Mouse (Mus musculus): Measurements from ENCODE around the gene Il18rap. TPM values are rescaled to one million over a fixed set of nuclear protein-coding genes. Genes with fewer than 3 reads are reported as not detected.
"Not testable (repeated sequence)": the region's sequence is repeated elsewhere in the genome, so short reads cannot be mapped to it uniquely, and the experiment has no call there.

The Il18rap gene
- polyA plus RNA-seq, 1 experiment from 2014 or later = 0.08 TPM

- WGBS = 40% methylated on average over 10 of the region's 10 CpGs
- H3K27me3 ChIP-seq = no peaks in the 10 kb centered on the region
Measured at GRCm38 (mm10) chr1:40547762-40548161, 32.6 kb downstream of the Il18rap start.

GRCm38 (mm10) chr1:40569374-40569773 lies 54.2 kb downstream of the Il18rap start:
- Histone ChIP-seq H3K4me2 (no peak overlapping the region), H3K9ac (no peak overlapping the region), H3K36me3 (no peaks in the 10 kb centered on the region), H3K27ac (no peak overlapping the region), H3K27me3 (no peaks in the 10 kb centered on the region), H3K9me3 (no peaks in the 10 kb centered on the region), H3K4me1 (replicated peaks) (no peaks in the 10 kb centered on the region), H3K4me3 (no peak overlapping the region)
- WGBS = 87% methylated on average over 4 of the region's 4 CpGs
- ATAC-seq (ENCODE audit: low FRiP score) = no peak

More at GRCm38 (mm10) chr1:40547762-40548161, 32.6 kb downstream of the Il18rap start:
- Histone ChIP-seq H3K4me2 (peak overlapping the region; percentile 13; the same call in 1 of the 2 replicates), H3K36me3 (no peaks in the 10 kb centered on the region), H3K4me1 (replicated peaks) (peaks cover 14% of the 10 kb centered on the region), H3K9me3 (no peaks in the 10 kb centered on the region), H3K4me3 (no peak overlapping the region), H3K27ac (peak overlapping the region; percentile 58; the same call in 1 of the 2 replicates), H3K9ac (no peak overlapping the region)
- ATAC-seq (ENCODE audit: low FRiP score) = peak; percentile 55

GRCm38 (mm10) chr1:40579784-40580183 lies 64.6 kb downstream of the Il18rap start, which contains the start of gene Slc9a4:
TSS of gene Slc9a4 (plus strand) at chr1:40580081.
- H3K9ac ChIP-seq = no peak within 1 kb of the TSS
- H3K36me3 ChIP-seq = no peaks in the 10 kb centered on the region
- ATAC-seq (ENCODE audit: low FRiP score) = no peak
- no peak within 1 kb of the TSS for H3K27ac ChIP-seq
- WGBS = 14% methylated on average over 7 of the region's 7 CpGs
- H3K4me3 ChIP-seq = no peak within 1 kb of the TSS
- no peaks in the 10 kb centered on the region for H3K9me3 ChIP-seq
- H3K4me1 ChIP-seq (replicated peaks) = 0 out of 2 replicates have a peak, but pooled peaks cover 2% of the 10 kb centered on the region
- H3K4me2 ChIP-seq = no peak within 1 kb of the TSS
- H3K27me3 ChIP-seq = no peaks in the 10 kb centered on the region; the same call in 1 of the 2 replicates

GRCm38 (mm10) chr1:40580269-40580668 lies 65.1 kb downstream of the Il18rap start:
- H3K9me3 ChIP-seq = no peaks in the 10 kb centered on the region
- H3K36me3 ChIP-seq = no peaks in the 10 kb centered on the region
- WGBS = 76% methylated on average over 14 of the region's 14 CpGs
- no peak overlapping the region for H3K9ac ChIP-seq
- no peaks in the 10 kb centered on the region; the same call in 1 of the 2 replicates for H3K27me3 ChIP-seq
- no peak overlapping the region for H3K27ac ChIP-seq
- H3K4me2 ChIP-seq = no peak overlapping the region
- no peak for ATAC-seq (ENCODE audit: low FRiP score)
- H3K4me3 ChIP-seq = no peak overlapping the region
- 0 out of 2 replicates have a peak, but pooled peaks cover 2% of the 10 kb centered on the region for H3K4me1 ChIP-seq (replicated peaks)

- Histone ChIP-seq H3K27me3 (no peaks in the 10 kb centered on the region), H3K4me3 (no peak overlapping the region), H3K36me3 (no peaks in the 10 kb centered on the region), H3K27ac (no peak overlapping the region), H3K9me3 (no peaks in the 10 kb centered on the region), H3K4me2 (no peak overlapping the region), H3K4me1 (replicated peaks) (no peaks in the 10 kb centered on the region), H3K9ac (no peak overlapping the region)
- ATAC-seq (ENCODE audit: low FRiP score) = no peak
- WGBS = 86% methylated on average over 5 of the region's 5 CpGs
Measured at GRCm38 (mm10) chr1:40586776-40587175, 71.6 kb downstream of the Il18rap start.

GRCm38 (mm10) chr1:40590931-40591330 lies 75.8 kb downstream of the Il18rap start:
- Histone ChIP-seq H3K4me3 (no peak overlapping the region), H3K4me2 (no peak overlapping the region), H3K36me3 (no peaks in the 10 kb centered on the region), H3K4me1 (replicated peaks) (no peaks in the 10 kb centered on the region), H3K9ac (no peak overlapping the region), H3K9me3 (no peaks in the 10 kb centered on the region), H3K27ac (no peak overlapping the region), H3K27me3 (no peaks in the 10 kb centered on the region)
- ATAC-seq (ENCODE audit: low FRiP score) = no peak
- 89% methylated on average over 4 of the region's 4 CpGs for WGBS

GRCm38 (mm10) chr1:40597822-40598221 lies 82.7 kb downstream of the Il18rap start:
- Histone ChIP-seq H3K4me2 (no peak overlapping the region), H3K9me3 (no peaks in the 10 kb centered on the region), H3K9ac (no peak overlapping the region), H3K36me3 (no peaks in the 10 kb centered on the region), H3K27ac (no peak overlapping the region), H3K27me3 (no peaks in the 10 kb centered on the region), H3K4me3 (no peak overlapping the region), H3K4me1 (replicated peaks) (no peaks in the 10 kb centered on the region)
- ATAC-seq (ENCODE audit: low FRiP score) = no peak
- WGBS = 66% methylated on average over 5 of the region's 5 CpGs

GRCm38 (mm10) chr1:40599661-40600060 lies 84.5 kb downstream of the Il18rap start:
- 88% methylated on average over 9 of the region's 9 CpGs for WGBS
- H3K27me3 ChIP-seq; H3K36me3 ChIP-seq; H3K9me3 ChIP-seq; H3K4me2 ChIP-seq; ATAC-seq (ENCODE audit: low FRiP score); H3K4me1 ChIP-seq (replicated peaks); H3K9ac ChIP-seq; H3K4me3 ChIP-seq; H3K27ac ChIP-seq: not testable (repeated sequence)

GRCm38 (mm10) chr1:40600394-40601327 lies 85.5 kb downstream of the Il18rap start:
- Histone ChIP-seq H3K9ac (no peak overlapping the region), H3K27me3 (no peaks in the 10 kb centered on the region), H3K4me2 (no peak overlapping the region), H3K27ac (no peak overlapping the region), H3K4me1 (replicated peaks) (no peaks in the 10 kb centered on the region), H3K36me3 (no peaks in the 10 kb centered on the region), H3K4me3 (no peak overlapping the region), H3K9me3 (no peaks in the 10 kb centered on the region)
- 91% methylated on average over 25 of the region's 25 CpGs for WGBS
- no peak for ATAC-seq (ENCODE audit: low FRiP score)

Other genes starting within 250 kb of the Il18rap start
- gene Il1rl2, start 190.8 kb upstream of the Il18rap start, polyA plus RNA-seq (2015; fragmentation: Nextera tagmentation; extraction: Ambion mirVana) = 1.3 and 1.5 TPM in 2 replicates
- 0.44 TPM in 1 of 2 replicates, not detected in the other for gene Il1rl1, start 85.8 kb upstream of the Il18rap start, polyA plus RNA-seq (2015; fragmentation: Nextera tagmentation; extraction: Ambion mirVana)
- not detected in 2 replicates for gene Il18r1, start 49.8 kb upstream of the Il18rap start, polyA plus RNA-seq (2015; fragmentation: Nextera tagmentation; extraction: Ambion mirVana)
- 0.05 and 0.49 TPM in 2 replicates for gene Slc9a4, start 64.7 kb downstream of the Il18rap start, polyA plus RNA-seq (2015; fragmentation: Nextera tagmentation; extraction: Ambion mirVana)
- not detected in 2 replicates for gene Slc9a2, start 165.2 kb downstream of the Il18rap start, polyA plus RNA-seq (2015; fragmentation: Nextera tagmentation; extraction: Ambion mirVana)

Measured in hindbrain, embryonic 13.5 days (tissue).